Mouse (Mus musculus) G1E-ER4 (cell line): ENCODE data around the gene Ccnf. TPM values are rescaled to one million over a fixed set of nuclear protein-coding genes. Genes with fewer than 3 reads are reported as not detected.

Experiments used
- GATA1 ChIP-seq: IDR thresholded peaks from one replicate; pipeline ENCODE4 v1.8.0; 2012; ENCODE audit warnings: low read length, inconsistent platforms
- polyA plus RNA-seq: library from polyadenylated mRNA; stranded (reverse); fragments of >175 nt; gene quantifications from 2 replicates; pipeline ENCODE4 v1.2.3, GENCODE M21; 2012

Gene Ccnf
- polyA plus RNA-seq, 1 experiment, result 66.1 TPM

DNA sequence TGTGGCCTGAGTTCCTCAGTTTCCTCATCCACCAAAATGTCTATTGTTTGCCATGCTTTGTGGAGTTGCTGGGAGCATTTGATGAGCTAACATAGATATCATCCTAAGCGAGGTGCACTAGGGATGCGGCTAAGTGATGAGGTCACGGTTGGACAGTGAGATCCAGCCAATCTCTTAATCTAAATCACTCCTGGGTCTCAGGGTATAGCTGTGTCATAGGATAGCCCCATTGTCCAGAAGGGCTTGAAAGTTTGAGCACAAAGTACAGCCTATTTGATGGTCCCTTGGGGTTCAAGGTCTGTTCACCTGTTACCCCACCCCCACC lies 41.4 kb downstream of the Ccnf start:
- no peak for TF ChIP-seq GATA1

DNA sequence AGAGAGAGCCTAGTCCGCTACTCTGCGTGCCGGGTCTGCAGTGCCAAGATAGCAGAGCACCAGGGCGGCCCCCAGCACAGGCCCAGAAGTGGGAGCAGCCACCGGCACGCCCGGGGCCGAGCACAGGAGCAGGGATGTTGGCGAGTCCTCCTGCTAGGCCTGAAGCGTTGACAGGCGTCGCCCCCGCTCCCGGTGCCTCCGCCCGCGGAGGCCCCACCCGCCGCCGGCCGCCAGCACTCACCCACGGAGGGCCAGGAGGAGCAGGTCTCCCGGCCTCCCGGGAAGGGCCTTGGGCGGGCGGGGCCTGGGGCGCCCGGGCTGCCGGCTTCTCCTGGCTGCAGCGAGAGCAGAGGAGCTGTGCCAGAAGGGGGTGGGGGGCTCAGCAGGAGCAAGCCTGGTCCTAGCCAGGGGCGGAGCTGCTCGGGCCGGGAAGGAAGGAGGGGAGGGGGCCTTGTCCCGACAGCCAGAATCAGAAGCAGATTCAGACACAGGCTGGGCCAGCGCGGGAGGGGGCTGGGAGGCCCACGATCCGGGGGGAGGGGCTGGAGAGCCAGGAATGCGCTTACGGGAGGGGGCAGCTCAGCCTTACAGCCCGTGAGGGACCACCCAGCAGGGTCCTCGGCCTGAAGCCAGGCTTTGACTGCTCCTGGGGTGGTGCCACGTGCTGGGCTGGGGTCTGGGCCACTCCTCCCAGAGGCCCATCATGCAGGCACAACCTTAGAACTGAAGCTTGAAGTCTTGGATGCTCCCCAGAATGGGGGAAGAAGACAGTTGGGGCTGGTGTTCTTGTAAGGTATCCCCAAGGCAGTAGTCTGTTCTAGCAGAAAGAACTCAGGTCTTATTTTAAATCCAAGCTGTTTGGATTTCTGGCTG lies 42.0 kb downstream of the Ccnf start, which contains the start of gene Ntn3:
Gene Ntn3 (minus strand): TSS at position 489 of the 873 bp plus-strand sequence.
- no peak for TF ChIP-seq GATA1

DNA sequence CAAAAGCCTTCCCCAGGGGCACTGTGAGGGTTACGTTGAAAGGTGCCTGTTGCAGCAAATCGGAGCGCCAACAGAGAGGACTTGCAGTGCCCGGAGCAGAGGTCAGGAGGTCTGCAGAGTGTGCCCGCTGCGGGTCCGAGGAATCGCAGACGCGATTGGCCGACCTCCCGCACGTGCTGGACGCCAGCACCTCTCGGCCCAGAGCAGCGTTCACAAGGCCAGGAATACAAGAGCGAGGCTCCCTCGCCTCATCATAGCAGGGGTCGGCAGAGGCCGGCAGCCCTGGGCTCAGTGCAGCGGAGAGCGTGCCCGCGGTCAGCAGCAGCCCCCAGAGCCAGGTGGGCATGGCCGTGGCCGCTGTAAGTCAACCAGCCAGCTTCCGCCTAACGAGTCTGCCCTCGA lies 42.6 kb downstream of the Ccnf start:
- no peak for TF ChIP-seq GATA1

DNA sequence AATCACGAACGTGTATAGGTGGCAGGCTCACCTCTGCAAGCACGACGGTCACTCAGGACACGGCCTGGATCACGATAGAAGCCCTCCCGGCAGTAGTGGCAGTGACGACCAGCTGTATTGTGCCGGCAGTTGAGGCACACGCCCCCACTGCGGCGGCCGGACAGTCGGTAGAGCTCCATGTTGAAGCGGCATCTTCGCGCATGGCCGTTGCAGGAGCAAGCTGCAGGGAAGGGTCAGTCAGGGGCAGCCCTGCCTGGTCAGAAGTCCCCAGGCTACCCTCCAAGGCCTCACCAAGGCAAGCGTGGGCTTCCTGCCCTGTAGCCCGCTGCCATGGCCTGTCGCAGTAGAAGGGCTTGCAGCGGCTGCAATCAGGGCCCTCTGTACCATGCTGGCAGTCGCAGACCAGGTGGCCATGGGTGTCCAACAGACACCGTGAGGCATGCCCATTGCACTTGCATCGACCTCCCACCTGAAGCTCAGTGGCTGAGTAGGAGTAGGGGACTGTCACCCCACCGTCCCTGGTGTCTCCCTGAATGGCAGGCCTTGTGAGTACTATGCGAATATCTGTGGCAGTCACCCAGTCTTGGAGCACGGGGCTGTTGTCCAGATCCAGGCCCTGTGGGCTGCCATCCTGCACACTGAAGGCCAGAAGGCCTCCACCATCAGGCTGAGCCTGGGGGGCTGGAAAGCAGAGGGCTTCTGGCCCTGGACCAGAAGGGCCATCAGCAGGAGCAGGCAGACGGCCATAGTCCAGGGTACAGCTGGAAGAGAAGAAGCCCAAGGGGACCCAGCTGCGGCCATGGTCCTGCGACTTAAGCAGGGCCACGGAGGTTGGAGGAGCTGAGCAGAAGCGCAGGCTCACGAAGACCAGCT lies 43.3 kb downstream of the Ccnf start:
- no peak for TF ChIP-seq GATA1

DNA sequence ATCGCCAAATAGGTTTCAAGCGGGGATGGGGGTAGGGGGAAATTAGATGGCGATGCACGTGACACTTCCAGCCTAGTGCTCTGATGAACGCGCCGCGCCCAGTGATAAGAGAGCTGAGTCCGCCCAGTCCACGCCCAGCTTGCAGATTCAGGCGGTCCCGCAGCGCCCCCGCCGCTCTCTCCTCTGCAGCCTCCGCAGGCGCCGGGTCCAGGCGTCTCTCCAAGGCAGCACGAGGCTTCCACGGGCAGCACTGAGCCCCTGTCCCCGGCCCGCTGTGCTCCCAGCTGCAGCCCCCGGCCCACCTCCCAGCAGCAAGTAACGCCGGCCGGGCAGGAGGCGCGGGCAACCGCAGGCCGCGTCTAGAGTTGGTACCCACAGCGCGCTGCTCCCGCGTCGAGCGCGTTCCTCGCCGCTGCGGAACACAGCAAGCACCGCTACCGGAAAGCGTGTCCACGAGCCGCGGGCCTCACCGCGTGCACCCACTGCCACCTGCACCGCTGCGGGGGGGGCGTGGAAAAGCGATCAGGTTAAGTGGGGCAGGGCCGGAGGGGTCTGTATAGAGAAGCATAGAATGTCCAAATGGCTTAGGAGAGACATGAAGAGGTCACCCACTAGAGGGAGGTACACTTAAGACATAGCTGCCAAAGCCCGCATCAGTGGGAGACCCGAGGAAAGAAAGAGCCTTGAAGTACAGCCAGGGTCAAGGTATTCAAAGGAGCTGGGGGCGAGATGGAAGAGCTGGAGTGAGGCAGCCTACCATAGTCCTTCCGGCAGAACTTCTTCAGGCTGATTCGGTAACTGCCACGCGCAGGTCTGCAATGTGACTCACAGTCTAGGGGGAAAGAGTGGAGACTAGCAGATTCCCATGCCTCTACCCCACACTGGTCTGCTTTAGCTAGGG lies 44.6 kb downstream of the Ccnf start:
- no peak for TF ChIP-seq GATA1

DNA sequence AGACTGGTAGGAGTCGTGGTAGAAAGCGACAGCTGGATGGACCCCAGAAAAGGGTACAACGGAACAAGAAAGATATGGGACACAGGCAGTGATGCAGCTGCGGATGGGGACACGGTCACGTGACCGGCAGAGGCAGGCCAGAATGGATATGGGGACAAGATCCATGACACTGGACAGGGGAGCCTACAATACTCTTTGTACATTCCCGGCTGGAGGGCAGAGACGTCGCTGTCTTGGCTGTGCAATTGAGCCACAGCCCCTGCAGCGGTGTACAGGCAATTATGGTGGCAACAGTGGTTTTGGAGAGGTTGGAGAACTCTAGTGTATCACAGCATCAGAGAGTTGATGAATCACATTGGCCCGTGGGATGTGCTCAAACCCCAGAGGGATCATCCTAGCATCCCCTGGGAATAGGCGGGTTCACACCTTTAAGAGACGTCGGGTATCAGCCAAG lies 45.3 kb downstream of the Ccnf start:
- TF ChIP-seq GATA1, result no peak

DNA sequence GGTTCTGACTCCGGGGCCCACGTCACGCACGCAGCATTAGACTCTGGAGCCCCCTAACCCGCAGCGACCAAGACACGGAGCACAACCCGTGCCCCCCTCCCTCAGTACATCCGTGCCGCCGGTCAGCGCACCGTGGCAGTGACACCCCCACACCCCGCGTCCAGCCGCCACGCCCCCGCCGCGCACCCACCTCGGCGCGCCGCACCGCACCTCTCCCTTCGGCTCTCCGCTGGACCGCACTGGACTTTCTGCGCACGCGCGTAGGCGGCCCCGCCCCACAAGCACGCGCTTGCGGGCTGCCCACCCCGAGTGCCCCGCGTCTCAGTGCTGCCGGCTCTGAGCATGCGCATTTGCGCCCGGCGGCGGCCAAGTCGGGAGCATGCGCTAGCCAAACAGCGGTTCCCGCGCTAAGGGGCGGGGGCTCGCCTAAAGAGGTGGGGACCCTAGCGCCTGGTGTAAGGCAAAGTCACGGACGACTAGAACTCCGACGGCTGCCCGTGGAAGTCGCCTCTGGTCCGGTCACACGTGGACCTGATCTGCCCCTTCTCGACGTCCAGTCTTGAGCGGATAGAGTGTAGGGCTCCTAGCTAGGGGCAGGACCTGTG lies 45.9 kb downstream of the Ccnf start, which contains the start of gene Tbc1d24:
Gene Tbc1d24 (minus strand): TSS at position 279 of the 605 bp plus-strand sequence.
- no peak for TF ChIP-seq GATA1

DNA sequence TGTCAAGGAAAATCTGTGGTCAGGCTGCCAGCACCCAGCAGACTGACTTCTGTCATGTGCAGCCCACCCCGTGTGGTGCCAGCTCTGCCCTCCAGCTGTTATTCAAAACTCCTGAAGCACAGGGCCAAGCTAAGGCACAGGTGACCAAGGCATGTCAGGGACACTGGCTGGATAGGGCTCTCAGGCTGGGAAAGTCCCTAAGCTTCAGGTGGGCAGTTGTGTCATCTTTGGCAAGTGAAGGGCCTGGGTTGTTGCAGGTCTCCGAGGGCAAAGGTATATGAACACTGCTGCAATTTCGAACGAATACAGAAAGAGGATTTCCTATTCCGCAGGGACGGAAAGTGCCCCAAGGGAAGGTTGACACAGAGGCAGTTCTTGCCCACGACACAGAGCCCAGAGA lies 46.4 kb downstream of the Ccnf start:
- TF ChIP-seq GATA1, result no peak

DNA sequence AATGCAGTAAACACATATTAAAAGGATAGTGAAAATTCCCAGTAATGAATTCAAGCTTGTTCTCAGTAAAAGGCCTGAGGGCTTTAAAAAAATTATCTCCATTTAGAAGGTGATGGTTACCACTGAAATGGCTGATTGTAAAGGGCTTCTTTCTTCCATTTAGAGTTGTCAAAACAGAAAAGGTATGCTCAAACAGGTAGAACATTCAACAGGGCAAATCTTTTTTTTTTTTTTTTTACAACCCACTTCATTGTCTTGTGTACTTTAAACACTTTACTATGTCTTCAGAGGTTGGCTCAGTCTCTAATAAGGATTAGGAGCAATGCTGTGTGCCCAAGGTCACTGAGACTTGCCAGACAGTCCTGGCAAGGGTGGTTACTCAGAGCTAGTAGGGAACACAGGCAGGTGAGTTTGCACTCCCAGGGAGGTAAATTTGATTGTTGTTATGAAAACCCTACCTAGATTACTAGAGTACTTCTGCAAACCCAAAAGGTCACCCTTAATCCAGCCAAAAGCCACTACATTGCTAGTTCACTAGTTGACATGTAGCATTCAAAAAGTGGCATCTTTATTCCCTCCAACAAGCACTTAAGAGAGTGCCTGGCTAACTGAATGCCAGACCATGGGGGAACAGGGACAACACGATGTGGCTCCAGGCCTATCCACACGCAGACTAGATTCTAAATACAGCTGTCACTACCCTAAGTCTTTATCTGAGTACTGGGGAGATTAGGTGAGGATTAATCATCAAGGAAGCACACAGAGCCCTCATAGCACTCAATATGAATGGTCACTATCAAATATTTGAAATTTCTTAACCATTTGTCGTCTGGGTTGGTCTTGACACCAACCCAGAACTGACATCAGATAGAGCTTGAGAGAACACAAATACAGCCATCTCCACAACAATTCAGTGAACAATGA lies 47.4 kb downstream of the Ccnf start:
- no peak for TF ChIP-seq GATA1

DNA sequence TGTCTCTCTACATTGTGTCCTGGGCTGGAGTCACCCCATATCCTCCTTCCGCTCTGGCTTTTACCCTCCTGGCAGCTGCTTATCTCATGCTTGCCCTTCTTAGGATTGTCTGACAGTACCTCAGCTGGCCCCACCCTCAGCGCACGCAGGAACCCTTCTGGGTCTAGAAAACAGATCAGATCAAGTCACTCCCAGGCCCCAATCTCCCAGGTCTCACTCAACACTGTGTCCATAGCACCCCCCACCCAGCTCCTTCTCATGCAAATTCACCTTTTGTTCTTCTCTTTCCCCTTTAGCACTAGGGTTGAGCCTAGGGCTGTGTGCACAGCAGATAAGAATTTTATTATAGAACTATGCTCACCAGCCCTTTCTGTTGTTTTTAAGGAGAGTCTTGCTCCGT lies 48.2 kb downstream of the Ccnf start:
- TF ChIP-seq GATA1, result peak; percentile 55

DNA sequence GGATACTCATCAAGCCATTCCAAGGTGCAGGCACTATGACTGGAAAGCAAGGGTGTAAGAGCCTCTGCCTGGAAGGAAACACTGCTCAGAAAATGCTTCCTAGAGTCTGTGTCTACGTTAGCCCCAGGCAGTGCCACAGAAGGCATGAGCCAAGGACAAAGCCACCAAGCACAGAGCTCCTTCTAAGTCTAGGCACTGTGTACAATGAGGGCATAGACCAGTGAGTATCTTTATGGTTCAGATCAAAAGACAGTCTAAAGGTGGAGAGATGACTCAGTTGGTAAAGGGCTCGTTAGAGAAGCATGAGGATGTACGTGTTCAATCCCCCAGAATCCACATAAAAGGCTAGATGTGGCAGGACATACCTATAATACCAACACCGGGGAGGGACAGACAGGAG lies 50.2 kb downstream of the Ccnf start:
- no peak for TF ChIP-seq GATA1

DNA sequence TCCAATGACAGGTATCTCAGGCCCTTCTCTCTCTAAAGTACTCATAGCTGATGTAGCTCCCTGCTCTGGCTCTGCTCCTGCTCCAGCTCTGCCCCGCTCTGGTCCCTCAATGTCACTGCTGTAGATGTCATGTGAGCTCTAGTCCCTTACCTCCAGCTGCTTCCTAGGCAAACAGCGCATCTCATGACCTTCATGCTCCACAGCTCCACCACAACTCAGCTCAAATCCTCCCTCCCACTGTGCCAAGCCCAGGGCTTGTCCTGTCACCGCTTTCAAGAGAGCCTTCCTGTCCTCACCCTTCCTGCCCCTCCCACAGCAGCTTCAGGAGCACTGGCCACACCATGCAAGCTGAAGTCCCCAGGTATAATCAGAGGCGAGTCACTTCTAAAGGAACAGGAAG lies 51.5 kb downstream of the Ccnf start:
- no peak for TF ChIP-seq GATA1

DNA sequence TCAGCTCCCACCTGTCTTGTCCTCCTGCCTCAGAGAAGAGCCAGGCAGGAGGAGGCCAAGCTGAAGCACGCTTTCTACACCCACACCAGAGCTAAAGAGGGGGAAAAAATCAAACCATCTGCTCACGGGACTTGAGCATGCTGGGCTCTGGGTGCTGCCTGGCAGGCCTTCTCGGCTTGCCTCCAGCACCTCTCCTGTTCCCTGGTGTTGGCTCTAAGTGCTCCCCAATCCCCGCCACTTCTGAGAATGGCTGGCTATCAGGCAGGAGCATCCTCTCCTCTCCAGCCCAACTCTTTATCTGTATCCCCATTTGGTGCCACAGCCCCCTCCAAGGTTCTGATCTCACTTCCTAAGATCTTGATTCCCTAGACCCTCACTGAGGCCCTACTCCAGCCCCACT lies 52.0 kb downstream of the Ccnf start:
- TF ChIP-seq GATA1, result no peak
